Mouse (Mus musculus): Measurements from ENCODE around the gene Tcea3. TPM values are rescaled to one million over a fixed set of nuclear protein-coding genes. Genes with fewer than 3 reads are reported as not detected.

Gene Tcea3
- polyA plus RNA-seq, 1 experiment from 2014 or later, result not detected

GRCm38 (mm10) chr4:136246568-136246969 lies 960 bp upstream of the Tcea3 start:
- Histone ChIP-seq H3K79me2 (ENCODE audit: inconsistent target) (no peaks in the 10 kb centered on the region), H3K36me3 (ENCODE audit: inconsistent target) (no peaks in the 10 kb centered on the region), H3K27ac (no peak overlapping the region), H3K4me3 (ENCODE audit: inconsistent target) (no peak overlapping the region)
- WGBS (ENCODE audit: missing documents), result 10% methylated on average over 12 of the region's 12 CpGs

DNA sequence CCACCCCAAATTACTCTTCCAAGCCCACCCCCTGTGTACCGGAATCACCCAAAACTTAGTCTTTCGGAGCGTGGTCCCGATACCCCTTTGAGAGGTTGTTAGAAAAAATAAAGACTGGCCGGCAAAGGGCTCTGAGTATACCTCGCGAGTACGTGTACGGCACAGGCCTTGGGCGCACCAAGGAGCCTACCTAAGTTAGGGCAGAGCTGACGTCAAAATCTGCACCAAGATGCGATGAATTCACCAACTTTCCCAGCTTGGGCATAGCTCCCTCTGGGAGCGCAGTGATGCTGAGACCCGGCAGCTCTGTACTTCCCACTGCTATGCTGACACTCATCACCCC lies 172 bp upstream of the Tcea3 start:
- Histone ChIP-seq H3K79me2 (ENCODE audit: inconsistent target) (no peaks in the 10 kb centered on the region), H3K4me3 (ENCODE audit: inconsistent target) (no peak overlapping the region), H3K36me3 (ENCODE audit: inconsistent target) (no peaks in the 10 kb centered on the region), H3K27ac (no peak overlapping the region)
- 6% methylated on average over 14 of the region's 14 CpGs for WGBS (ENCODE audit: missing documents)

DNA sequence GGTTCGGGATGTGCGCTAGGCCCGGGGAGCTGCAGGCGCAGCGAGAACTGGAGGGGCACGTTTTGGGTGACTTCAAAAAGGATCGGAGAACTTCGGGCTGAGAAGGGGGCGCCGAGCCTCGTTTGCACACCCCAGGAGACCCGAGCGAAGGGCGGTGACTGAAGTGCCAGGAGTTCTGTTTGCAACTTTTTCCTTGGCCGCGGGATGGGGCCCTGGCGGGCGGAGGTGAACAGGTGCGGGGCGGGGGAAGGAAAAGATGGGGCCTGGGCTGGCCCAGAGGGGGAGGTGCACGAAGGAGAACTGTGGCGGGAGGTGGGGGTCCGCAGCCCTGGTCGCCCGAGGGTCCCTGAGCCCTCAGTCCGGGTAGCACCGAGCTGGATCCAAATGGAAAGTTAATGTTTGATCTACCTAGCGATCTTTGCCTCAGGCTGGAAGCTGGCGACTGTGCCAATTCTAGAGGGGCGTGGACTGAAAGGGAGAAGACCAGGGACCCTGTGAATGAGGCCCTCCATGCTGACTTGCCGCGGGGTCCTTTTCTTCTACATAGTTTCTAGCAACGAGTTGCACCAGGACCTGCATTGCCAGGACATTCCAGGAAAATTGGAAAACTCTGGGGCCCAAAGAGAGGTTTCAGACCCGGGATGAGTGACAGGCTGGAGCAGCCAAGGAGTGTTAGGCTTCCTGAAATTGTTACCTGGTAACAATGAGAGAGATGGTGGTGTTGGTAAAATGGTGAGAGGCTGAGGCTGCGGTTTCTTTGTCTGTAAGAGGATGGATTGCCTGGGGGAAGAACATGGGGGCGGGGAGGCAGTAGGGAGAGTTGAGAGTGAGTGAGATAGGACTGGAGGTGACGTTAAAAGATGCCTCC lies 1.2 kb downstream of the Tcea3 start:
- WGBS (ENCODE audit: missing documents), result 3% methylated on average over 37 of the region's 37 CpGs
- Histone ChIP-seq H3K27ac (no peak overlapping the region), H3K4me3 (ENCODE audit: inconsistent target) (no peak overlapping the region)

GRCm38 (mm10) chr4:136249332-136249647 lies 1.8 kb downstream of the Tcea3 start:
- Histone ChIP-seq H3K27ac (no peak overlapping the region), H3K36me3 (ENCODE audit: inconsistent target) (no peaks in the 10 kb centered on the region), H3K79me2 (ENCODE audit: inconsistent target) (no peaks in the 10 kb centered on the region), H3K4me3 (ENCODE audit: inconsistent target) (no peak overlapping the region)
- 19% methylated on average over 11 of the region's 11 CpGs for WGBS (ENCODE audit: missing documents)

More for the DNA sequence above, 1.2 kb downstream of the Tcea3 start:
- no peaks in the 10 kb centered on the region for H3K79me2 ChIP-seq (ENCODE audit: inconsistent target)
- no peaks in the 10 kb centered on the region for H3K36me3 ChIP-seq (ENCODE audit: inconsistent target)

DNA sequence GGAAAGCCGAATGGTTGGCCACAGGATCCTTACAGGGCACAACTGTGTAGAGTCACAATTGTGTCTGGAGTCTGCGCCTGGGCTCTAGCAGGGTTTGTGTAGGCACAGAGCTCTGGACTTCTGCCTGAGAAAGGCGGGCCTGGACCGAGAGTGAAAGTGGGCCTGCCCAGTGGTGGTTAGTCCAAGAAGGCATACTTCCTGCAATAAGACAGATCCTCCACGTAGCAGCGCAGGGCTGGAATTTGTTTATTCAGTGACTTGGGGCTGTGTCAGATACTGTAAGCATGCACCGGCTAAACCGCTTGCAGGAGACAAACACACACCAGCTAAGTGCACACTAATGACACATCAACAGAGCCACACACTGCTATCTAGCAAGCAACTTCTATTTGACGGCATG lies 2.3 kb downstream of the Tcea3 start:
- 51% methylated on average over 9 of the region's 9 CpGs for WGBS (ENCODE audit: missing documents)
- no peaks in the 10 kb centered on the region for H3K79me2 ChIP-seq (ENCODE audit: inconsistent target)
- H3K4me3 ChIP-seq (ENCODE audit: inconsistent target), result no peak overlapping the region
- no peaks in the 10 kb centered on the region for H3K36me3 ChIP-seq (ENCODE audit: inconsistent target)
- H3K27ac ChIP-seq, result no peak overlapping the region

- H3K4me3 ChIP-seq (ENCODE audit: inconsistent target), result no peak overlapping the region
- H3K27ac ChIP-seq, result no peak overlapping the region
- WGBS (ENCODE audit: missing documents), result 54% methylated on average over 6 of the region's 6 CpGs
- H3K36me3 ChIP-seq (ENCODE audit: inconsistent target), result no peaks in the 10 kb centered on the region
- no peaks in the 10 kb centered on the region for H3K79me2 ChIP-seq (ENCODE audit: inconsistent target)
These were observed 8.4 kb downstream of the Tcea3 start for GRCm38 (mm10) chr4:136255919-136256318.

DNA sequence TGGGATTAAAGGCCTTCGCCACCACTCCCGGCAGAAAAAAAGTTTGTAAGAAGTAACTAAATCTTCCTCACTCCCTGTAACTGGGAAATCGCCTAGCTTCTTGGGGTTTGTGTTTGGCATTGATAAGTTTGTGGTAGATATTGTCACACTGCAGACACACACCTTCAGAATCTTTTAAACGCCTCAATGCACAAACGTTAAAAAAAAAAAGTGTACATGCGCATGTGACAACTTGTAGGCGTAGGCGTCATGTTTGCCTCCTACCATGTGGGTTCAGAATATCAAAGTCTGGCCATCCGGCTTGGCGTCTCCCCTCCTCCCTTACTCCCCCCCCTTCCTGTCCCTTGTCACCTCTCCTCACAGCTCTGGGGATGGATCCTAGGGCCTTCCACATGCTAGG lies 9.2 kb downstream of the Tcea3 start:
- Histone ChIP-seq H3K36me3 (ENCODE audit: inconsistent target) (no peaks in the 10 kb centered on the region), H3K27ac (no peak overlapping the region), H3K4me3 (ENCODE audit: inconsistent target) (no peak overlapping the region), H3K79me2 (ENCODE audit: inconsistent target) (no peaks in the 10 kb centered on the region)
- 71% methylated on average over 8 of the region's 10 CpGs for WGBS (ENCODE audit: missing documents)

- WGBS (ENCODE audit: missing documents), result 61% methylated on average over 3 of the region's 3 CpGs
- no peak overlapping the region for H3K4me3 ChIP-seq (ENCODE audit: inconsistent target)
- no peaks in the 10 kb centered on the region for H3K36me3 ChIP-seq (ENCODE audit: inconsistent target)
- no peaks in the 10 kb centered on the region for H3K79me2 ChIP-seq (ENCODE audit: inconsistent target)
- H3K27ac ChIP-seq, result no peak overlapping the region
These were observed 12.4 kb downstream of the Tcea3 start for GRCm38 (mm10) chr4:136259916-136260315.

GRCm38 (mm10) chr4:136260491-136261180 lies 13.1 kb downstream of the Tcea3 start:
- 47% methylated on average over 10 of the region's 10 CpGs for WGBS (ENCODE audit: missing documents)
- no peak overlapping the region for H3K27ac ChIP-seq
- H3K79me2 ChIP-seq (ENCODE audit: inconsistent target), result no peaks in the 10 kb centered on the region
- no peak overlapping the region for H3K4me3 ChIP-seq (ENCODE audit: inconsistent target)
- no peaks in the 10 kb centered on the region for H3K36me3 ChIP-seq (ENCODE audit: inconsistent target)

- H3K27ac ChIP-seq, result no peak overlapping the region
- WGBS (ENCODE audit: missing documents), result 76% methylated on average over 10 of the region's 10 CpGs
- H3K4me3 ChIP-seq (ENCODE audit: inconsistent target), result no peak overlapping the region
- H3K36me3 ChIP-seq (ENCODE audit: inconsistent target), result no peaks in the 10 kb centered on the region
- H3K79me2 ChIP-seq (ENCODE audit: inconsistent target), result no peaks in the 10 kb centered on the region
These were observed 14.4 kb downstream of the Tcea3 start for GRCm38 (mm10) chr4:136261912-136262311.

GRCm38 (mm10) chr4:136263555-136263954 lies 16.0 kb downstream of the Tcea3 start:
- no peak overlapping the region for H3K27ac ChIP-seq
- H3K79me2 ChIP-seq (ENCODE audit: inconsistent target), result no peaks in the 10 kb centered on the region
- no peak overlapping the region for H3K4me3 ChIP-seq (ENCODE audit: inconsistent target)
- 86% methylated on average over 4 of the region's 4 CpGs for WGBS (ENCODE audit: missing documents)
- no peaks in the 10 kb centered on the region for H3K36me3 ChIP-seq (ENCODE audit: inconsistent target)

DNA sequence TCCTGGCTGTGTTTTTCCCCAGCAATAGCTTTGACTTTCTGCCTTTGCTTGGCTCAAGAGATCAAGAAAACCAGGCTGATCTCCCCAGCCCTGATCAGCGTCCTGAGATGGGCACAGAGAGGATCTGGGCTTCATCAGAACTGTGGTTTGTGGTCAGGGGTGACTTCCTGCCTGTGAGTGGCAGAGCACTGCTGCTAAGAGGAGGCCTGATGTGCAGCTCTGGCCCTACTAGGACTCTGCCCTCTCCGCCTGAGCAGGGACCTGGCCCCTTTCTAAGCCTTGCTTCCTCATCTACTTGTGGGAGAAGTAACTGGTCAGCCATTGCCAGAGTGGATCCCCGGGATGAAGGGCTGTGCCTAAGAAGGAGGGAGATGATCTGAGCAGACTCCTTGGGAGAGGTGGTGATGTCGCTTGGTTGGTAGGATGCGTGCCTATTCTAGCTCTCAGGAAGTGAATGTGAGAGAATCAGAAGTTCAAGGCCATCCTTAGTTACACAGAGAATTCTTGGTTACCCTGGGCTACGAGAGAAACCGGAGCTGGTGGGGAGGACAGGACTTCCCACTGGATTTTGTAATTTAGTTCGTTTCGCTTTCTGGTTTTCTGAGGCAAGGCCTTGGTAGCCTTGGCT lies 19.3 kb downstream of the Tcea3 start:
- WGBS (ENCODE audit: missing documents), result 23% methylated on average over 9 of the region's 9 CpGs
- no peaks in the 10 kb centered on the region for H3K36me3 ChIP-seq (ENCODE audit: inconsistent target)
- H3K4me3 ChIP-seq (ENCODE audit: inconsistent target), result no peak overlapping the region
- H3K79me2 ChIP-seq (ENCODE audit: inconsistent target), result no peaks in the 10 kb centered on the region
- no peak overlapping the region for H3K27ac ChIP-seq

DNA sequence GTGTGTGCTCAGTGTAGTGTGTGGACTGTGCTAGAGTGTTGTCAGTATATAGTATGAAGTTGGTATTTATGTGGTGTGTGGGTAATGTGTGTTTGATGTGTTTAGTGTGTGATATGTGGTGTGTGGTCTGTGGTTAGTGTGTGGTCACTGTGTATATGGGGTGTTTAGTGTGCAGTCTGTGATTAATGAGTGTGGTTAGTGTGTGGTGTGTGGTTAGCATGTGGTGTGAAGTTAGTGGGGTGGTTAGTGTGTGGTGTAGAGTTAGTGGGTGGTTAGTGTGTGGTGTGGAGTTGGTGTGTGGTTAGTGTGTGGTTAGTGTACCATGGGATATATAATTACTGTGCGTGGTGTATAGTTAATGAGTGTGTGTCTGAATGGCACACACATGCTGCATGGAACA lies 21.4 kb downstream of the Tcea3 start:
- 43% methylated on average over 1 of the region's 1 CpGs for WGBS (ENCODE audit: missing documents)

GRCm38 (mm10) chr4:136270648-136271047 lies 23.1 kb downstream of the Tcea3 start:
- H3K4me3 ChIP-seq (ENCODE audit: inconsistent target), result no peak overlapping the region

More for the DNA sequence above, 21.4 kb downstream of the Tcea3 start:
- Histone ChIP-seq H3K27ac (no peak overlapping the region), H3K36me3 (ENCODE audit: inconsistent target) (no peaks in the 10 kb centered on the region), H3K79me2 (ENCODE audit: inconsistent target) (no peaks in the 10 kb centered on the region), H3K4me3 (ENCODE audit: inconsistent target) (no peak overlapping the region)

DNA sequence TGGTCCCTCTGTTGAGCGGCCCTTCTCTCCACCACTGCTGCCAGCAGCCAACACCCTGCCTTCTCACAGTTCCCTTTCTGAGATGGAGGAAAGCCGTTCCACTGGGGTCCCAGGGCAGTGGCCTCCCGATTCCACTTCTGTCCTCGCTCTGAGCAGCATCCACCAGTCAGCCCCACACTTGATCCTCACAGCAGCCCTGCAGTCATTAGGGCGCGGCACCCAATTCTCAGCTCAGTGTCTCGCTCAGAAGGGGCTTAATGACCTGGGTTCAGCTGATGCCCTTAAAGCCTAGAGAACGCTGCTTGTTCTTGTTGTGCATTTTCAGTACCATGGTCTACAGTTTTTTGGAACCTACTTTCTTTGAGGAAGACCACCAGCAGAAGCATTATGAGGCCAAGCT lies 33.6 kb downstream of the Tcea3 start:
- peaks cover under 1% of the 10 kb centered on the region; the same call in 1 of the 2 replicates for H3K79me2 ChIP-seq (ENCODE audit: inconsistent target)
- H3K4me3 ChIP-seq (ENCODE audit: inconsistent target), result no peak overlapping the region
- H3K36me3 ChIP-seq (ENCODE audit: inconsistent target), result no peaks in the 10 kb centered on the region
- no peak overlapping the region for H3K27ac ChIP-seq
- 93% methylated on average over 7 of the region's 8 CpGs for WGBS (ENCODE audit: missing documents)

More at GRCm38 (mm10) chr4:136270648-136271047, 23.1 kb downstream of the Tcea3 start:
- no peak overlapping the region for H3K27ac ChIP-seq
- H3K79me2 ChIP-seq (ENCODE audit: inconsistent target), result no peaks in the 10 kb centered on the region
- H3K36me3 ChIP-seq (ENCODE audit: inconsistent target), result no peaks in the 10 kb centered on the region
- 93% methylated on average over 8 of the region's 8 CpGs for WGBS (ENCODE audit: missing documents)
